Mouse (Mus musculus) right cerebral cortex, postnatal 14 days (tissue): ENCODE results near the gene Polr2a.
"Not testable (repeated sequence)": the region's sequence is repeated elsewhere in the genome, so short reads cannot be mapped to it uniquely, and the experiment has no call there.

Experiments
- DNase-seq: peaks from one replicate; pipeline ENCODE4 v3.0.0; 2022

Gene Polr2a

DNA sequence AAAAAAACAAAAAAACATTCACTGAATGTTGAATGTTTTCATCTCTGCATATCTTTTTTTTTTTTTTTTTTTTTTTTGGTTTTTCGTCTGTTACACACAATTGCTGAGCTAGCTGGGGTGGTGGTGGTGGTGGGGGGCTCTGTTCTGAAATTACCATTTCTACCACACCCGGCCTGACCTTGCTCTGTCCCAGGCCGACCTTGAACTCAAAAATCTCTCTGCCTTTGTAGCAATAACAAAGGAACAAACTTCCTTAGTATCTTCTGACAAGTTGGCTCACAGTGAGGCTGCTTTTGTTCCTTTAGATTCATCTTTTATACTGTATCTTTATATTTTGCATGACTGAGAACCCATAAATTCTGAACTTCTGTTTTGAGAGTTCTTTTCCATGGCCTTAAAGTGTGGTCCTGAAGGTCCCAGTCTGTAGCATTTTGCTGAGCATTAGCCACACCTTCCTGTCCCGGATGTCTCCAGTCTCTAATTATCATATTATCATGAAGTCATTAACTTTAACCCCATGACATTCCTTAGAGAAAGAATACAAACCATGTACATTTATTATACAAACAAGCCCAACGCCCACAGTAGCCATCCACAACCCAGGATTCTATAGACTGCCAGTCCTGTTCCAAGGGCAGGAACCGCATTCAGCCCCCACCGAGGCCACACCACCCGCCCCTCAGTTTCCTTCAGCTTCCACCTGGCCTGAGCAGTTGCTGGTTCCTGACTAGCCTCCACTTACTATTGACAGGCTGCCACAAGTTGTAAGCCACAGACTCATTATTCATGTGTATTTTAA lies 54.4 kb downstream of the Polr2a start:
- no peak for DNase-seq

DNA sequence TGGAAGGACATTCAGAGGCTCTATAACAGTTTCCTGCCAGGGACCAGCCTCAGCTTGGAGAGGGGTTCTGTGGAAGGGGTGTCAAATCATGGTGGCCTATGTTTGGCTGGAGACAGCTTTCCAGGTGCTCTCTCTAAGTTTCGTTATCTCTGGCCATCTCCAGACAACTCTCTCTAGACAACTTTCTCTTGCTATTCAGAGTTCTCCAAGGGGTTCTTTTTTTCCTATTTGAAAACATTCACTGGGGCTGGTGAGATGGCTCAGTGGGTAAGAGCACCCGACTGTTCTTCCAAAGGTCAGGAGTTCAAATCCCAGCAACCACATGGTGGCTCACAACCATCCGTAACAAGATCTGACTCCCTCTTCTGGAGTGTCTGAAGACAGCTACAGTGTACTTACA lies 55.1 kb downstream of the Polr2a start:
- DNase-seq: not testable (repeated sequence)

DNA sequence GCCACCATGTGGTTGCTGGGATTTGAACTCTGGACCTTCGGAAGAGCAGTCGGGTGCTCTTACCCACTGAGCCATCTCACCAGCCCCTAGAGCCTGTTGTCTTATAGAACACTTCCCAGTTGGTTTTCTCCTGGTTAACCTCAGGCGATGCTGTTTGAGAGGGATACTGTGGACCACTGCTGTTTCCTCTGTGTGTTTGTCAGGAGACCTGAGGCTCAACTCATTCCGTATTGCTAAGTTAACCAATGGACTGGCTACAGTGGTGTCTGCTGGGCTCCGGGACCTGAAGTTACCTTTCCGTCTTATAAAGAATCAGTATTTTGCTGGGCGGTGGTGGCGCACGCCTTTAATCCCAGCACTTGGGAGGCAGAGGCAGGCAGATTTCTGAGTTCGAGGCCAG lies 55.6 kb downstream of the Polr2a start:
- not testable (repeated sequence) for DNase-seq

- no peak for DNase-seq
These were observed 58.8 kb downstream of the Polr2a start for GRCm38 (mm10) chr11:69699595-69699994.

DNA sequence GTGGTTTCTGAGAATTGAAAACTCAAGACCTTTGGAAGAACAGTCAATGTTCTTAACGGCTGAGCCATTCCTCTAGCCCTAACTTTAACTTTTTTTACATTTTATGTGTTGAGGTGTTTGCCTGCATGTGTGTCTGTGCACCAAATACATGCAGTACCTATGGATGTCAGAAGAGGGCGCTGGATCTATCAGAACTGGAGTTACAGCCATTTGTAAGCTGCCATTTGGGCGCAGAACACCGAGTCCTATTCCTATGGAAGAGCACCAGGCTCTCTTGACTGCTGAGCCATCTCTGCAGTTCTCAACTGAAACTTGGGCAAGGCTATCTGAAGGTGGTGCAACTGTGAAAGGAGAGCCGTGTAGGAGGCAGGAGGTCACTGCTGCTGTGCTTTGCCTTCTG lies 59.9 kb downstream of the Polr2a start:
- no peak for DNase-seq

DNA sequence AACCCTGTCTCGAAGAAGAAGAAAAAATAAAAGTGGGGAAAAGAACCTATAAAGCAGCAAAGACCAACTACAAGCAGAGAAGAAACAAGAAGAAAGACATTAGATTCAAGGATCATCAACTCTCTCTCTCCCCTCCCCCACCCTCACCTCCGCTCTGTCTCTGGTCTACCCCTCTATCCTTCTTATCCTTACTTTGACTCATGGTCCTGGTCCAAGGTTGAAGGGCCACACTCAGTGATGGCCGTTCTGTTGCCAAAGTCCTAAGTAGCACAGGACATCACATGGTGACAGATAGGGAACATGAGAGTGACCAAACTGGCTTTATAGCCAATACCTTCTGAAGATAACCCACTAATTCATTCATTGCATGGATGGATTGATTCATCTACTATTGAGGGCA lies 61.0 kb downstream of the Polr2a start:
- no peak for DNase-seq

DNA sequence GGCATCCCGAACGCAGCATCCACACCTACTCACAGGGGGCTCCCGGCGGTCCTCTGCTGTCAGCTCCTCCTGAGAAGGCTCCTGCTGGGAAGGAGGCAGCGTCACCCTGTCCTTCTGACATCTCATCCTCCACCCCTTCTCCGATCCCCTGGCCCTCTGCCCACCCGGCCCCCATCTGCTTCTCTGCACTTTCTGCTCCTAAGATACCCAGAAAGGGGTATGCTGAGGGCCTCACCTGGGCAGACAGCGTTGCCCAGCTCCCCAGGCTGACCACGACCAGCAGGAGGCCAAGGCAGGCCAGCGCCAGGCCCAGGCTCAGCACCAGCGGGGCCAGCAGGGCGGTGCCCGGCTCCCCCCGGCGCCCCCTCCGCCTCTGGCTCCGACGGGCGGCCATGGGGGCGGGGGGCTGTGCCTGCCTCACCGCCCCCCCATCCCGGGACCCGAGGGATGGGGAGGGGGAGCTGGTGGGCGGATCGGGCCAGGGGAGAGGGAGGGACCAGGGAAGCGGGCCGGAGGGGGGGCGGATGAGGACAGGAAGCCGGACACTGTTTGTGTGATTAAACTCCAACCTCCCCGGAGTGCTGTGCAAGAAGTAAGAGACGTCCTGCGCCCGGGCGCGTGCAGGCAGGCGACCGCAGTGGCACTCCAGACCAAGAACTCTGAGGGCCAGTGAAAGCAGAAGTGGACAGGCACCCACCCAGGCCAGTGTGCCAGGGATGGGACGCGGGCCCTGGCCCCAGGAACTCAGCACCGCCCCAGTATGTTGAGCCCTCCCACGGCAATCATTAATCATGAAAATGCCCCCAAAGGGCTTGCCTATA lies 62.9 kb downstream of the Polr2a start, which contains the start of the genes Tnfsf12 and Tnfsfm13:
Gene Tnfsf12, minus strand, starts transcription at position 489 of the 821 bp plus-strand sequence.
Gene Tnfsfm13, minus strand, starts transcription at position 738 of the 821 bp plus-strand sequence.
- peak; percentile 52 for DNase-seq

DNA sequence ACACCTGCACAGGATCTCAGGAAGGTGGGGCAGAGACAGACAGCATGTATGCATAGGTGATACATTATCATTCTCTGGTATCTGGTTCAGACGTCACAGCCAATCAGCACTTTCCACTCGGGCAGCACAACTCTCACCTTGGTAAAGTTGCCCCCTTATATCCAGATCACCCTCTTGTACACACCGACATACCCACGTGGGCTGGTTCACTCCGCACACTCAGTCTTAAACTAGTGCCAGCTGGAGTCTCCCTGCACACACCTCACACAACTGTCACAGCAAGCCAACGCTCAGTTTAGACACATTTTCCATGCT lies 63.4 kb downstream of the Polr2a start:
- no peak for DNase-seq

DNA sequence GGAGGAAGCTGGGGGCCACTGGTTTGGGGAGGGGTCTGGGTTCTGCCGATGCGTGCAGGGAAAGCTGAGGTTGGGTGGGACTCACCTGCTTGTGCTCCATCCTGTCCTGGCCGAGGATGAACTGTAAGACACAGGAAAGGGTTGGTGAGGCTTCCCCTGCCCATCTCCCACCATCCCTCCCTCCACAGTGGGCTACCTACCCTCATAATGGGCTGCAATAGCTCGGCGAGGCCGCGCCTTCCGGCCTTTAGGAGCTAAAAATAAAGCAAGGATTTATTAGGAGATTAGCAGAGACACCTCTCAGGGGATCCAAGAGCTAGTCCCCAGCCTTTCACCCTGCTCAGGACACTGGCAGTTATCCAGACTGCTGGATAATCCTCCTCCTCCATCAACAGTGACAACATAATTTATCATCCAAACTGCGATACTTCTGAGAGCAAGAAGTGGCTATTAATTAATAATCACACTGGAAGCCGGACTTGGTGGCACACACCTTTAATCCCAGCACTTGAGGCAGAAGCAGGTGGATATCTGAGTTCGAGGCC lies 64.9 kb downstream of the Polr2a start:
- no peak for DNase-seq

DNA sequence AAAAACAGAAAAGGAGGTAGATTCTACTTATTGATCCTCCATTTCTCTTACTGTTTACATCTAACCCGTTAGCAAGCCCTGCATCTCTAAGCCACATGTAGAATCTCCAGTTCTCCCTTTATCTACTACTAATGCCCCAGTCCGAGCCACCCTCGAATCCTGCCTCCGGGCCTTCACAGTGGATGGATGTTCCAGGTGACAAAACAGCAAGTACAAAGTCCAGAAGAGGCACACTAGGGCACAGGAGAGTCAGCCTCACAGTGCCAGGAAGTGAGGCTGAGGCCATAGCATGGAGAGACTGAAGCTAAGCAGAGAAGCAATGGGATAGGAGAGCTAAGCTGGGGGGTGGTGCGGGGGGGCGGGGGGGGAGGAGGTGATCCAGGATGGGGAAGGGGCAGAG lies 65.6 kb downstream of the Polr2a start:
- DNase-seq: no peak

- no peak for DNase-seq
These were observed 66.1 kb downstream of the Polr2a start for GRCm38 (mm10) chr11:69692196-69692811.

DNA sequence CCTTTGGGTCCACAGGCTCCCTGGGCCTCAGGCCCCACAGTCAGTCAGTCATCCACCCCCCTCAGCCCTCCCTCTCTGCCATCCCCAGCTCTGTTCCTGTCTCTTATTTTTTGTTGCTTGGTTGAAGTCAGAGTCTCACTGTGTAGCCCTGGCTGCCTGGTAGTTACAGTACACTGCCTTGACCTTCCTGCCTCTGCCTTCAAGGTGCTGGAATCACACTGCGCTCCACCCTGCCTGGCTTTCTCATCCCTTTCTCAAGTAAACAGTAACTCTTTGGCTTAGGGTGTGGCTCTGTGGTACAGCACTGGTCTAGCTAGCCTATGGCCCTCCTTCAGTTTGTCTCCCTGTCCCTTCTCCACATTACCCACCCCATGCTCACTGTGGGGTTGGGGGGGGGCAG lies 68.5 kb downstream of the Polr2a start:
- DNase-seq: no peak

DNA sequence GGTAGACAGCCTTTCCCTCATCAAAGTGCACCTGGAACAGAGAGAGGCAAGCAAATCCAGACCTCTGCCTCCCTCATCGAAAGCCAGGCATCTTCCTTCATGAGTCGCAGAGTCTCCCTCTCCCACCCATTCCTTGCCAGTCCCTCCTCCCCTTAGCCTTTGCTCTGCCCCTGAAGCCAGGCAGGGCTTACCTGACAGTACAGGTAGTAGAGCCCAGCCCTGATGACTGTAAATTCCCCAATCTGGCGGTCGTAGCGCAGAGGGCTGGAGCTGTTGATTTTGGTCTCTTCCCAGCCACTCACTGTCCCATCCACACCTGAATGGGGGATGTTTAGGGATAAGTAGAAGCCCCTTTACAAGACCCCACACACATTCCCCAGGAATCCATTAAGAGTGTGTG lies 71.4 kb downstream of the Polr2a start:
- DNase-seq: no peak

GRCm38 (mm10) chr11:69686377-69686776 lies 72.1 kb downstream of the Polr2a start:
- DNase-seq: no peak

DNA sequence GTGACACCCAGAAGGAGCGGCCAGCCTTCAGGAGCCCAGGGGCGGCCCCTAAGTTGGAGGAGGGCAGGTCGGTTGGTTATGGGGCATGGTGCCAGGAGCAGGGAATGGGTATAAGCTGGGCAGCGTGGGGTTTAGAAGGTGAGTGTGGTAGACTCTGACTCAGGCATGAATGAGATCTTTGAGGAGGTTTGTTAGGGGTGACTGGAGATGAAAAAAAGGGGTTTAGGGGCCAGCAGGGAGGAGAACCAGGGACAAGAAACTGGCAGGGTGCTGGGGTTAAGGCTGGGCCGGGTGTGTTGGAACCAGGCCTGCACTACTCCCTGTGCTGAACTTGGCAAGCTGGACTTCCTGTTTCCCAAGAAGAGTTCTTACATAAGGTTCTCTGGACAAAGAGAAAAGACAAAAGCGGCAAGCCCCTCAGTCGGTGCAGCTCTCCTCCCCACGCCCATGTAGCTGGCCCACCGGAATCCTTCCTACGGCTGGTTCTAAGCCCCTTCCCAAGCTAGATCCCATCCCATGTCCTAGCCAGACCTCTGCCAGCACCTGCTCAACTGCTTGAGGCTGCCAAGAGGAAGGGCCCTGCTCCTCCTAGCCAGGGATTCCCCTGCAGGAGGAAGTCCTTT lies 72.8 kb downstream of the Polr2a start, which contains the start of gene Tnfsf13:
Gene Tnfsf13, minus strand, starts transcription at position 259 of the 623 bp plus-strand sequence.
- no peak for DNase-seq

DNA sequence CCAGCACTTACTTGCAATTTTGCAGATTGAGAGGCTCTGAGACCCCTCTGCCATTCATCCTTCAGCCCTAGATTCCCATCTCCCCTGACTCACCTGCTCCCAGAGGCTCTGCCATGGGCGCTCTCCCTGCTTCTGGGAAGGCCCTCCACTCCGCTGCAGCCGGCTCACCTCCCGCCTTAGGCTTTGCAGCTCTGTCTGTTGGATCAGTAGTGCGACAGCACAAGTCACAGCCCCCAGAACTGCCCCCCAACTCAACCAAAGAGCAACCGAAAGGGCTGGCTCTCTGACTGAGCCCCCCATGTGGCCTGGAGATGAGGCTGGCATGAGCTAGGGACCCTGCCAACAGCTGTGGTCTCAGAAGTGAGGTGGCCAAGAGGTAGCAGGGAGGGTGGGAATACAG lies 73.5 kb downstream of the Polr2a start:
- no peak for DNase-seq

GRCm38 (mm10) chr11:69684128-69684745 lies 74.2 kb downstream of the Polr2a start:
- DNase-seq: no peak
